Mouse (Mus musculus): ENCODE measurements at regions not wholly inside any gene's neighbourhood (a gene's known extent, or its start where the extent isn't known, plus 50 kb on each side); places are given as distances from the start of the nearest gene placed in this dataset.

- no peaks in the 10 kb centered on the region for H3K9me3 ChIP-seq (ENCODE audit: control insufficient read depth, low read length)
- DNase-seq (ENCODE audit: low spot score), result no peak
- WGBS, result 66% methylated on average over 5 of the region's 5 CpGs
- H3K27me3 ChIP-seq (ENCODE audit: control insufficient read depth, insufficient read depth, low read length), result no peaks in the 10 kb centered on the region
- no peak overlapping the region for H3K4me2 ChIP-seq (ENCODE audit: low read depth, low read length, severe bottlenecking)
- H3K9ac ChIP-seq (ENCODE audit: low read length), result no peak overlapping the region
- H3K4me1 ChIP-seq (replicated peaks; ENCODE audit: control insufficient read depth, insufficient read depth, low read length), result no peaks in the 10 kb centered on the region
- H3K27ac ChIP-seq (ENCODE audit: low read depth, low read length), result no peak overlapping the region
- no peak for ATAC-seq (replicated peaks; ENCODE audit: low FRiP score)
- no peaks in the 10 kb centered on the region for H3K36me3 ChIP-seq (ENCODE audit: control insufficient read depth, insufficient read depth, low read length)
- no peak overlapping the region for H3K4me3 ChIP-seq (ENCODE audit: low read depth, low read length)
Observed at GRCm38 (mm10) chr4:131569156-131569555, 268.9 kb downstream of the Ptpru start.

- Histone ChIP-seq H3K4me3 (ENCODE audit: low read depth, low read length) (no peak overlapping the region), H3K9ac (ENCODE audit: low read length) (no peak overlapping the region), H3K4me2 (ENCODE audit: low read depth, low read length, severe bottlenecking) (no peak overlapping the region), H3K27me3 (ENCODE audit: control insufficient read depth, insufficient read depth, low read length) (no peaks in the 10 kb centered on the region), H3K4me1 (replicated peaks; ENCODE audit: control insufficient read depth, insufficient read depth, low read length) (no peaks in the 10 kb centered on the region), H3K9me3 (ENCODE audit: control insufficient read depth, low read length) (no peaks in the 10 kb centered on the region), H3K27ac (ENCODE audit: low read depth, low read length) (no peak overlapping the region), H3K36me3 (ENCODE audit: control insufficient read depth, insufficient read depth, low read length) (no peaks in the 10 kb centered on the region)
- 81% methylated on average over 4 of the region's 4 CpGs for WGBS
- ATAC-seq (replicated peaks; ENCODE audit: low FRiP score) (no peak), DNase-seq (ENCODE audit: low spot score) (no peak)
Observed at GRCm38 (mm10) chr4:131577571-131577970, 260.5 kb downstream of the Ptpru start.

DNA sequence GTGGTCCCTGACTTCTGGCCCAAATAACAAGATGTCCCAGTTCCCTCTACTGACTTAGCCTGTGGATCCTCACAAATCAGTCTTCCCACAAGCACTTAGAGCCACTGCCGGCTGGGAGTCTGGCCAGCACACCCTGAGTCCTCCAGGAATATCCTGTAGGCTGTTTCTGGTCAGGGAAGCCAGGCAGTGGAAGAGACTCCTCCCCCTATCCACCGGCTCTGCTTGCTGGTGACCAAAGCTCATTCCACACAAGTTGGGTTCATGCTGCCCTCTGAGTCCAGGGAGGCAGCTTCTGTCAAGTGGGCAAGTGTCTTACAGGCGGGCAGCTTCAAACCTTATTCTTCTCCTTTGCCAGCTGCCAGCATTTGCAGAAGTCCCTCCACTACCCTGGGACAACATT lies 252.1 kb downstream of the Ptpru start:
- no peaks in the 10 kb centered on the region for H3K36me3 ChIP-seq (ENCODE audit: control insufficient read depth, insufficient read depth, low read length)
- no peak overlapping the region for H3K4me2 ChIP-seq (ENCODE audit: low read depth, low read length, severe bottlenecking)
- peaks cover 2% of the 10 kb centered on the region; the same call in 1 of the 2 replicates for H3K4me1 ChIP-seq (replicated peaks; ENCODE audit: control insufficient read depth, insufficient read depth, low read length)
- H3K9me3 ChIP-seq (ENCODE audit: control insufficient read depth, low read length), result no peaks in the 10 kb centered on the region
- DNase-seq (ENCODE audit: low spot score) (no peak), ATAC-seq (replicated peaks; ENCODE audit: low FRiP score) (no peak)
- peaks cover 2% of the 10 kb centered on the region; the same call in 1 of the 2 replicates for H3K27me3 ChIP-seq (ENCODE audit: control insufficient read depth, insufficient read depth, low read length)
- no peak overlapping the region for H3K27ac ChIP-seq (ENCODE audit: low read depth, low read length)
- 80% methylated on average over 3 of the region's 3 CpGs for WGBS
- H3K4me3 ChIP-seq (ENCODE audit: low read depth, low read length), result no peak overlapping the region
- no peak overlapping the region for H3K9ac ChIP-seq (ENCODE audit: low read length)

- WGBS, result 68% methylated on average over 7 of the region's 7 CpGs
- no peak for ATAC-seq (replicated peaks; ENCODE audit: low FRiP score)
Observed at GRCm38 (mm10) chr4:131587536-131587935, 250.6 kb downstream of the Ptpru start.

GRCm38 (mm10) chr4:131590136-131590535 lies 248.0 kb downstream of the Ptpru start:
- H3K27ac ChIP-seq (ENCODE audit: low read depth, low read length), result no peak overlapping the region
- 52% methylated on average over 4 of the region's 4 CpGs for WGBS
- H3K4me2 ChIP-seq (ENCODE audit: low read depth, low read length, severe bottlenecking), result no peak overlapping the region
- H3K9ac ChIP-seq (ENCODE audit: low read length), result no peak overlapping the region
- H3K9me3 ChIP-seq (ENCODE audit: control insufficient read depth, low read length), result no peaks in the 10 kb centered on the region
- peaks cover 2% of the 10 kb centered on the region; the same call in 1 of the 2 replicates for H3K27me3 ChIP-seq (ENCODE audit: control insufficient read depth, insufficient read depth, low read length)
- DNase-seq (ENCODE audit: low spot score), result no peak
- no peak overlapping the region for H3K4me3 ChIP-seq (ENCODE audit: low read depth, low read length)
- no peaks in the 10 kb centered on the region for H3K36me3 ChIP-seq (ENCODE audit: control insufficient read depth, insufficient read depth, low read length)
- no peak for ATAC-seq (replicated peaks; ENCODE audit: low FRiP score)
- H3K4me1 ChIP-seq (replicated peaks; ENCODE audit: control insufficient read depth, insufficient read depth, low read length), result peaks cover under 1% of the 10 kb centered on the region; the same call in 1 of the 2 replicates

More at GRCm38 (mm10) chr4:131587536-131587935, 250.6 kb downstream of the Ptpru start:
- Histone ChIP-seq H3K9ac (ENCODE audit: low read length) (no peak overlapping the region), H3K4me3 (ENCODE audit: low read depth, low read length) (no peak overlapping the region), H3K4me1 (replicated peaks; ENCODE audit: control insufficient read depth, insufficient read depth, low read length) (peaks cover 2% of the 10 kb centered on the region; the same call in 1 of the 2 replicates), H3K27me3 (ENCODE audit: control insufficient read depth, insufficient read depth, low read length) (peaks cover 2% of the 10 kb centered on the region; the same call in 1 of the 2 replicates), H3K4me2 (ENCODE audit: low read depth, low read length, severe bottlenecking) (no peak overlapping the region), H3K27ac (ENCODE audit: low read depth, low read length) (no peak overlapping the region), H3K36me3 (ENCODE audit: control insufficient read depth, insufficient read depth, low read length) (no peaks in the 10 kb centered on the region), H3K9me3 (ENCODE audit: control insufficient read depth, low read length) (no peaks in the 10 kb centered on the region)
- DNase-seq (ENCODE audit: low spot score), result no peak

- DNase-seq (ENCODE audit: low spot score) (no peak), ATAC-seq (replicated peaks; ENCODE audit: low FRiP score) (no peak)
- Histone ChIP-seq H3K4me3 (ENCODE audit: low read depth, low read length) (no peak overlapping the region), H3K27me3 (ENCODE audit: control insufficient read depth, insufficient read depth, low read length) (no peaks in the 10 kb centered on the region; the same call in 1 of the 2 replicates), H3K4me2 (ENCODE audit: low read depth, low read length, severe bottlenecking) (no peak overlapping the region), H3K9ac (ENCODE audit: low read length) (no peak overlapping the region), H3K4me1 (replicated peaks; ENCODE audit: control insufficient read depth, insufficient read depth, low read length) (no peaks in the 10 kb centered on the region), H3K36me3 (ENCODE audit: control insufficient read depth, insufficient read depth, low read length) (no peaks in the 10 kb centered on the region), H3K27ac (ENCODE audit: low read depth, low read length) (no peak overlapping the region), H3K9me3 (ENCODE audit: control insufficient read depth, low read length) (no peaks in the 10 kb centered on the region)
- WGBS, result 90% methylated on average over 5 of the region's 5 CpGs
Observed at GRCm38 (mm10) chr4:131591456-131591855, 246.6 kb downstream of the Ptpru start.

- WGBS, result 86% methylated on average over 10 of the region's 10 CpGs
- H3K4me1 ChIP-seq (replicated peaks; ENCODE audit: control insufficient read depth, insufficient read depth, low read length), result no peaks in the 10 kb centered on the region
Observed at GRCm38 (mm10) chr4:131597996-131598395, 240.1 kb downstream of the Ptpru start.

DNA sequence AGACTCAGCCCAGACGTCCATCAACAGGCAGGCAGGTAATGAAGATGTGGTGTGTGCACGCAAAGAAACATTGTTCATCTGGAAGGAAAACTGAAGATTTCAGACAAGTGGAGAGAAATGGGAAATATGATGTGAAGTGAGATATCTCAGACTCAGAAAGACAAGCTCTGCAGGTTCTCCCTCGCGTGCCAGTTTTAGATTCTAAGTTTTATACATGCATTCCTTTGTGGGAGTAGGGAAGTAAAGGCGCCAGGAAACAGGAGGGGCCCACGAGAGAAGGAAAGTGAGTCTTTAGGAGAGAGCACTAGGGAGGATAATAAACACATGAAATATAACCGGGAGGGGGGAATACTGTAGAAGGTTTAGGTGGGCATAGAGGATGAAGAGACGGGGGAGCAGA lies 223.7 kb downstream of the Ptpru start:
- no peak for ATAC-seq (replicated peaks; ENCODE audit: low FRiP score)
- H3K27ac ChIP-seq (ENCODE audit: low read depth, low read length), result no peak overlapping the region
- H3K4me3 ChIP-seq (ENCODE audit: low read depth, low read length), result no peak overlapping the region
- H3K9me3 ChIP-seq (ENCODE audit: control insufficient read depth, low read length), result no peaks in the 10 kb centered on the region
- no peak for DNase-seq (ENCODE audit: low spot score)
- 81% methylated on average over 8 of the region's 8 CpGs for WGBS
- H3K9ac ChIP-seq (ENCODE audit: low read length), result no peak overlapping the region
- no peaks in the 10 kb centered on the region for H3K27me3 ChIP-seq (ENCODE audit: control insufficient read depth, insufficient read depth, low read length)
- H3K36me3 ChIP-seq (ENCODE audit: control insufficient read depth, insufficient read depth, low read length), result no peaks in the 10 kb centered on the region
- H3K4me2 ChIP-seq (ENCODE audit: low read depth, low read length, severe bottlenecking), result no peak overlapping the region
- H3K4me1 ChIP-seq (replicated peaks; ENCODE audit: control insufficient read depth, insufficient read depth, low read length), result no peaks in the 10 kb centered on the region

More at GRCm38 (mm10) chr4:131597996-131598395, 240.1 kb downstream of the Ptpru start:
- no peaks in the 10 kb centered on the region for H3K9me3 ChIP-seq (ENCODE audit: control insufficient read depth, low read length)
- H3K27ac ChIP-seq (ENCODE audit: low read depth, low read length), result no peak overlapping the region
- H3K4me2 ChIP-seq (ENCODE audit: low read depth, low read length, severe bottlenecking), result no peak overlapping the region
- no peaks in the 10 kb centered on the region for H3K27me3 ChIP-seq (ENCODE audit: control insufficient read depth, insufficient read depth, low read length)
- no peak overlapping the region for H3K4me3 ChIP-seq (ENCODE audit: low read depth, low read length)
- H3K9ac ChIP-seq (ENCODE audit: low read length), result no peak overlapping the region
- ATAC-seq (replicated peaks; ENCODE audit: low FRiP score), result no peak
- no peak for DNase-seq (ENCODE audit: low spot score)
- no peaks in the 10 kb centered on the region for H3K36me3 ChIP-seq (ENCODE audit: control insufficient read depth, insufficient read depth, low read length)

- no peak for ATAC-seq (replicated peaks; ENCODE audit: low FRiP score)
- H3K36me3 ChIP-seq (ENCODE audit: control insufficient read depth, insufficient read depth, low read length), result no peaks in the 10 kb centered on the region
- no peak overlapping the region for H3K27ac ChIP-seq (ENCODE audit: low read depth, low read length)
- H3K4me2 ChIP-seq (ENCODE audit: low read depth, low read length, severe bottlenecking), result no peak overlapping the region
- H3K4me3 ChIP-seq (ENCODE audit: low read depth, low read length), result no peak overlapping the region
- no peak overlapping the region for H3K9ac ChIP-seq (ENCODE audit: low read length)
- no peak for DNase-seq (ENCODE audit: low spot score)
- H3K4me1 ChIP-seq (replicated peaks; ENCODE audit: control insufficient read depth, insufficient read depth, low read length), result no peaks in the 10 kb centered on the region
- 85% methylated on average over 12 of the region's 12 CpGs for WGBS
- H3K27me3 ChIP-seq (ENCODE audit: control insufficient read depth, insufficient read depth, low read length), result no peaks in the 10 kb centered on the region
- no peaks in the 10 kb centered on the region for H3K9me3 ChIP-seq (ENCODE audit: control insufficient read depth, low read length)
Observed at GRCm38 (mm10) chr4:131615587-131615986, 222.5 kb downstream of the Ptpru start.

Measured in forebrain, embryonic 11.5 days (tissue).